Mouse (Mus musculus): Measurements from ENCODE around the gene Amz1.
A peak's percentile ranks its signal among the peaks of the same experiment; 100 is the strongest.

The Amz1 gene

DNA sequence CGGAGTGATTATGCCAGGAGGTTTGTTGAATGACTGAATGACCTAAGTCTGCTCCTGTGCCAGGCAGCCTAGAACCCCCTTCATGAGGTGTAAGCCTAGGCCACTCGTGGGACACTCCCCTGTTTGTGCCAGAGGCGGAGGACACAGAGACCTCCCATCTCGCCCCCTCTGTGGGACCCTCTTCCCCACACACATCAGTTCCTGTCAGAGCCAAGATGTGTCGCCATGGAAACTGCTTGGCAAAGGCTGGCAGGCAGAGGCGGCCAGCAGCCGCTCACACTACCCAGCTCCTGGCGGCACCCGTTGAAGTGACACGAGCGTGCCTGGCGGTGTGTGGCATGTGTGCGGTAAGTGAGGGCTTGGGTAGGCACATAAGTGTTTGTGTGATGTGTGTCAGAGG lies at the start of gene Amz1:
TSS of gene Amz1 (plus strand) at position 306 of the 400 bp plus-strand sequence.
- no peak for DNase-seq

DNA sequence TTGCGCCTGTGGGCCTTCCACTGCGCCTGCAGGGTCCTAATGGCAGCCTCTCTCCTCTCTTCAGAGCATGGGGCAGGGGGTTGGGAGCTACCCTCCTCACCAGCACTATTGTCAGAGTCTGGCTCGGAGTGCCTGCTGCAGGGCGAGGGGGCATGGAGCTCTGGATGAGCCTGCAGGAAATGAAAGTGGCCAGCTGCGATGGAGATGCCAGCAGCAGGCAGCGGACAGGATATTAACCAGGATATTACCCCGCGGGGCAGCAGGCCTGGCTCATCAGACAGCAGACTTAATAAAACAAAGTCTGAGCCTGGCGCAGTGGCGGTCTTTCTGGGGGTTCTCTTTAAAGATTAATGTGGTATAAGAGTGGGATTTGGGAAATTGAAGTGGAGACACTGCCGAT lies 48.8 kb upstream of the Amz1 start:
- no peak for DNase-seq

GRCm38 (mm10) chr5:140675640-140676039 lies 48.3 kb upstream of the Amz1 start:
- no peak for DNase-seq

GRCm38 (mm10) chr5:140677137-140677536 lies 46.8 kb upstream of the Amz1 start:
- DNase-seq, result no peak

GRCm38 (mm10) chr5:140680051-140680450 lies 43.9 kb upstream of the Amz1 start:
- no peak for DNase-seq

GRCm38 (mm10) chr5:140680950-140681349 lies 43.0 kb upstream of the Amz1 start:
- no peak for DNase-seq

DNA sequence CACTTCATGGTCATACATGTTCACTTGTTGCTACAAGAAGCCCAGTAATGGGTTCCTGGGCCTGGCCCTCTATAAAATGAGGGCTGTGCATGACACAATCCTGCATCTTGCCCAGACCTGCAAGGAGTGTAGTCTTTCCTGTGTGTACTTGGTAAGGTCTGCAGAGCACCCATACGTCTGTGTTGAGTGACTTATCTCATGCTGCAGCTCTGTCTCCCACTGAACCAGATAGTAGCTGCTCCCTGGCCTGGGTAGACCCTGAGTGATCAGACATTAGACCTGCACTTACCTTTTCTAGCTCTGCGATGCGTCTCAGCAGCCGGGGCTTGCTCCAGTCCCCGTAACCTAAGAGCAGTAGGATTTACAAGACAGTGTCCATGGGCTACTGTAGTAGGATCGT lies 41.8 kb upstream of the Amz1 start:
- no peak for DNase-seq

- DNase-seq, result peak; percentile 50 to 75
Measured at GRCm38 (mm10) chr5:140684343-140685148, 39.4 kb upstream of the Amz1 start.

GRCm38 (mm10) chr5:140688434-140688833 lies 35.5 kb upstream of the Amz1 start:
- DNase-seq, result no peak

- no peak for DNase-seq
Measured at GRCm38 (mm10) chr5:140695987-140696386, 27.9 kb upstream of the Amz1 start.

DNA sequence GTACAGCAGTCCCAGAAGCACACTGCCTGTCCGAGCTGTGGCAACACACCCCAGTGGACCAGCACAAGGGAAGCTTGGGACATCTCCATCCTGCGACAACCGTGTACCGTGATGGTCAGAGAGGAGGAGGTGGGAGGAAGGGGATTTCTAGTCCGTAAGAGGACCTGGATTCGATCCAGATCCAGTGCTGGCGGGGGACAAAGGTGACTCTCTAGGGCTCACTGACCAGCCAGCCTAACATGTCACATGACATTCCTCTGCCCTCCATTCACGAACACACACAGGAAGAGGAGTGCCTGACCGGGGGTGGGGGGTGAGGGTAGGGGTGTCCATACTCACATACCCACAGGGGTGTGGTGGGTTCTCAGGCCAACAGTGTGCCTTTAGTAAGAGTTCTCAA lies 24.2 kb upstream of the Amz1 start:
- no peak for DNase-seq

GRCm38 (mm10) chr5:140701661-140702060 lies 22.3 kb upstream of the Amz1 start:
- DNase-seq, result no peak

DNA sequence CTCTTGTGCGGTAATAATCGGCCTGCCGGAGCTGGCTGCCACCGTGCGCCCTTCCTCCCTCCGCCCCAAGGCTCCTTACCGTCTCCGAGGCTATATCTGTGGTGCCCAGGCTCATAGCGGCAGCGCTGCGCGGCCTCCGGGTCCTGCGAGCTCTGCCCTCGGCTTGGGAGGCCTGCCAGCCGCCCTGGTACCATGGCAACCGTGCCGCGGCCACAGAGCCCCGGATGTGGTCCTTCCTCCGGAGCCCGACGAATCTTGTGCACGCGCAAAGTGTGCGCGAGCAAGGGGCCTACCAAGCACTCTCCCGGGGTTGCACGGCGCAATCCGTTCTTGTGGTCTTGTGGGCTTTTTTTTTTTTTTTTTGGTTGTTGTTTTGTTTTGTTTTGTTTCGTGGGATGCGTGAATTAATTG lies 21.8 kb upstream of the Amz1 start, which contains the start of gene Iqce:
TSS of gene Iqce (minus strand) at position 276 of the 411 bp plus-strand sequence.
- DNase-seq, result peak; percentile 99

DNA sequence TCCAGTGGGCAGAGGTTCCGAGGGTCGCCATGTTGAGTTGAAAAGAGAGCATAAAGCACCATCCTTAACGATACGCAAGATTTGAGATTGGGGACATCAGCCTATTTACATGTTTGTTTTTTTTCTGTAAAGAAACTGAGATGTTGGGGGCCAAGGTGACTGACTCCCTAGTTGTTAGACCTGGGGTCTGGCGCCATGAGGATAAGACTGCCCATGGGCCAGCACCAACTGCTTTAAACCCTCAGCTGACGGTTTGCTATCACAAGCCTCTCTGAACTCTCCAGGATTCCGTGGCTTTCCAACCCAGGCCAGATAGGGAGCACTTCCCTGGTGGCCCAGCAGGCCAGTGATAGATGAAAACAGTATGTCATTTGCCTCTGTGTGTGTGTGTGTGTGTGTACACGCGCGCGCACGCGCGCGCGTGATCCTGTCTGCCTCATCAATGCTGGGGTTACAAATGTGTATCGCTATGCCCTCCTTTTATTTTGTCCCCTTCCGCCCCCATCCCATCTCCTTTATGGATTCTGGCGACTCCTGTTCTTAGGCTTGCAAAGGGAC lies 21.2 kb upstream of the Amz1 start:
- DNase-seq, result peak; percentile 22 to 25

DNA sequence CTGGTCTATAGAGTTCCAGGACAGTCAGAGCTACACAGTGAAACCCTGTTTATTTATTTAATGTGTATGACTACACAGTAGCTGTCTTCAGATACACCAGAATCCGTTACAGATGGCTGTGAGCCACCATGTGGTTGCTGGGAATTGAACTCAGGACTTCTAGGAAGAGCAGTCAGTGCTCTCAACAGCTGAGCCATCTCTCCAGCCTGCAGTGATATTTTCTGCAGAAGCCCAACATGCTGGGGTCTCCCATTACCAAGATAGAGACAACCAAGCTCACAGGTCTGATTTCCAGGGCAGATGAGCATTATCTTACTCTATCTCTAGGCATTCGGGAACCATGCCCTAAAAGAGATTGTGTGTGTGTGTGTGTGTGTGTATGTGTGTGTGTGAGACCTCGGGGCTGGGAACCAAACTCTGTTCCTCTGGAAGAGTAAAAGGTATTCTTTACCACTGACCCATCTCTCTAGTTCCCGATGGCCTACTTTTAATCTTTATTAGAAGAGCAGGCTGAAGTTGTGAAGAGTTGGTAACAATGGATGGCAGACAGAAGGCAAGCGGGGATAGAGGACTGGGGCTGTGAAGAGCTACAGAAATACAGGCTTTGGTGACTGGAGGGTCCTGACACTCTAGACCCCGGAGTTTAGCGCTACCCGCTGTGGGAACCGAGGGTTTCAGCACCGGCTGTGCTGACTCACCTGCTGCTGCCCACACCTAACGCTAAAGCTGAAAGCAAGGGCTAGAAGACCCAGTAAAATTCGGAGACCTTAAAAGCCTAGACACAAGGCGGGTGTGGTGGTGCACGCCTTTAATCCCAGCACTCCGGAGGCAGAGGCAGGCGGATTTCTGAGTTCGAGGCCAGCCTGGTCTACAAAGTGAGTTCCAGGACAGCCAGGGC lies 20.2 kb upstream of the Amz1 start:
- peak in 1 of 2 experiments; percentile 40 for DNase-seq

DNA sequence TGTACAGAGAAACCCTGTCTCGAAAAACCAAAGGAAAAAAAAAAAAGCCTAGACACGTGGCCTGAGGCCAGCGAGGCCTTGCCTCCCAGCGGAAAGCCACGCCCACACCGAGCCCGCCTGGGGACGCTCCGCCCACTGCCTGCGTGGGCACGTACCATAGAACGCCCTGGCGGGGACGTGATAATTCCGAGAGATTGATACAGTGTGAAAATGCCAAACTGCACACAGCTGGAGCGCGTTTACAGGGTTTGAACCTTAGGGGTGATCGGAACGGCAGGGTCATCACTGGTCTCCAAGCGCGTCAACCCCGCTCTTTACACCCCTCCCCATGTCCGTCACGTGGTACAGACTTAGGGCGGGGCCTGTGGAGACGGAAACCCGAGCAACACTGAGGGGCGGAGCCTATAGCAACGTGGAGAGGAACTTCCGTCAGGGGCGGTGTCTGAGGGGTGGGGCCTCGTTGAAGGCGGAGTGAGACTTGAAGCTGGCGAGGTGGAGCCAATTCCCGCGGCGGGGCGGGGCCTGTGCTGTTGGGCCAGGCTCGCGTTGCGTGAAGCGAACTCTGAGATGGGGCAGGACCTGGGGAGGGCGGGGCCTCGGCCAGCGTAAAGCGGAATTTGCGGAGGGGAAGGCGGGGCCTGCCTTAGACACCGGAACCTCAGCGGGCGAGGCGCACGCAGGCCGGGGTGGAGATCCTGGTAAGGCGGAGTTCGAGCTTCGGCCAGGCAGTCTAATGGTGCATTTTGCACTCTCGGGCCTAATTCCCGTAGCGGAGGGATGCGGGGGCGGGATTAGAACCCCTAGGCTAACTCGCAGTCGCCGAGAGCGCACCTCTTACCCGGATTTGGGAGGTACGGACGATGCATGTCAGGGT lies 19.3 kb upstream of the Amz1 start, which contains the start of gene Brat1:
TSS of gene Brat1 (plus strand) at position 634 of the 874 bp plus-strand sequence.
- DNase-seq, result peak; percentile 100

GRCm38 (mm10) chr5:140705501-140706171 lies 18.3 kb upstream of the Amz1 start:
- no peak for DNase-seq

GRCm38 (mm10) chr5:140710315-140710714 lies 13.6 kb upstream of the Amz1 start:
- no peak for DNase-seq

DNA sequence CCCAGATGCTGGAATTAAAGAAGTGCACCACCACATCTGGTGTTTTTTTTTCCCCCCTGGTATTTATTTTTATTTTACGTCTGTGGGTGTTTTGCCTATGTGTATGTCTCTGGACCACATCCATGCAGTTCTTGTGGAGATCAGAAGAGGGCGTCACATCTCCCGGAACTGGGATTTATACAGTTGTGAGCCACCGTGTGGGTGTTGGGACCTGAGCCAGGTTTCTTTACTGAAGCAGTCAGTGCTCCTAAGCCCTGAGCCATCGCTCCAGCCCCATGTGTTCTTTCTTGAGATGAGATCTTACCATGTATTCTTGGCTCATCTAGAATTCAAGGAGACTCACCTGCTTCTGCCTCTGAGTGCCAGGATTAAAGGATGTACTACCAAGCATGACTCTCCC lies 12.9 kb upstream of the Amz1 start:
- no peak for DNase-seq

DNA sequence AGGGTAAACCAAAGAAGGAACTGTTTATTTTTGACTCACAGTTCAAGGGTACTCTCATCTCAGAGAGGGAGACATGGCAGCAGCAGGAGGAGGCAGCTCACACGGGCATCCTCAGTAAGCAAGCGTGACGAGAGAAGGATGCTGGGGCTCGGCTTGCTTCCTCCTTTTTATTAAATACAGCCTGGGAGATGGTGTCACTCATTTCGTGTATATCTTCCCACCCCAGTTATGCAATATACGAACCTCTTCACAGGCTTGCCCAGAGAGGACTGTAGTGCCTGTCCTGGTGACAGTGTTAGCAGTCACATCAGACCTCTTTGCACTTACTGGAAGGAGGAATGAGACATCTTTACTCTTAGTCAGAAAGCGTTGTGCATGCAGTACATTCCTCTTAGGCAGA lies 3.2 kb upstream of the Amz1 start:
- DNase-seq, result no peak

GRCm38 (mm10) chr5:140722121-140722520 lies 1.8 kb upstream of the Amz1 start:
- no peak for DNase-seq
